Mouse (Mus musculus) neural tube, embryonic 10.5 days (tissue): ENCODE results near the gene Paqr8.
A peak's percentile ranks its signal among the peaks of the same experiment; 100 is the strongest.

Source experiments
- DNase-seq: peaks from one replicate; pipeline ENCODE4 v3.0.0-alpha.2; 2017; ENCODE audit warnings: low spot score; ENCODE audit errors: extremely low spot score

The Paqr8 gene

DNA sequence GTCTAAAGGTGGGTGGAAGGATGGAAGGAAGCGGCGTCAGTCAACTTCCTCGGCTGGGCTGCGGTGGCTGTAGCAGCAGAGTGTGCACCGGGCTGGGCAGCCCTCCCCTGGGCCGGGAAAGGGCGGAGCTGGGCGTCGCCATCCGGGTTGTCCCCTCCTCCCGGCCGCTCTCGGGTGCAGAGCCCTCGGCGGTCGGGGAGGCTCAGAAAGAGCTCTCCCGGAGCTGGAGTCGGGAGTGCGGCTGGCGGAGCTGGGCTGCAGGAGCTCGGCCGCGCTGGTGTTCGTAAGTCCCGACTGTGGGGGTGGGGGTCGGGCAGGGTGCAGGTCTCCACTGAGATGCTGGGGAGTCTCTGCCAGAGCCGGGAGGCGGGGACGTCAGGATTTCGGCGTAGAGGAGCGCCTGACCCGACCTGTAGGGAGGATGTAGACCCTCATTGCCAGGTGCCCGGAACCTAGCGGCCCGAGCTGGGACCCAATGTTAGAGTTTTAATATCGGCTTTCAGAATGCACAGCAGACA, at the start of gene Paqr8:
Gene Paqr8, plus strand, starts transcription at position 203 of the 518 bp plus-strand sequence.
- DNase-seq: peak; percentile 82

GRCm38 (mm10) chr1:20856924-20857902, 33.2 kb upstream of the Paqr8 start:
- DNase-seq: no peak

DNA sequence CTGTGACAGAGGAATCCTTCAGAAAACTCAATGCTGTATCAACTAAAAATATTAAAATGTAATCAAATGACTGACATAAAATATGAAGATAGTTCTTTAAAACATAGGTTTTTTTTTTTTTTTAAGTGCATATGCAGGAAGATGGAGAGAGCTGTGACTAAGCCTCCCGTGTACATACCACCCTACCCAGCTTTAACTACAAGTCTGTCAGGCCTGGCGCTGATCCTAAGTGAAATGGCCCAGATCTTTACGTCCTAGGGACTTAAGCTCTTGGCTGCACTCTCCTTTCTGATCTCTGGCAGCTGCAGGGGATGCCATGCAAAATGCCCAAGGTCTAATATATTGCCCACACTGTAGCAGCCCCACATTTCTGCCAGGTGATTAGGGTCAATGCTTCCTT, 29.6 kb upstream of the Paqr8 start:
- DNase-seq: no peak

- no peak for DNase-seq
These were observed 28.5 kb upstream of the Paqr8 start for GRCm38 (mm10) chr1:20861865-20862264.

DNA sequence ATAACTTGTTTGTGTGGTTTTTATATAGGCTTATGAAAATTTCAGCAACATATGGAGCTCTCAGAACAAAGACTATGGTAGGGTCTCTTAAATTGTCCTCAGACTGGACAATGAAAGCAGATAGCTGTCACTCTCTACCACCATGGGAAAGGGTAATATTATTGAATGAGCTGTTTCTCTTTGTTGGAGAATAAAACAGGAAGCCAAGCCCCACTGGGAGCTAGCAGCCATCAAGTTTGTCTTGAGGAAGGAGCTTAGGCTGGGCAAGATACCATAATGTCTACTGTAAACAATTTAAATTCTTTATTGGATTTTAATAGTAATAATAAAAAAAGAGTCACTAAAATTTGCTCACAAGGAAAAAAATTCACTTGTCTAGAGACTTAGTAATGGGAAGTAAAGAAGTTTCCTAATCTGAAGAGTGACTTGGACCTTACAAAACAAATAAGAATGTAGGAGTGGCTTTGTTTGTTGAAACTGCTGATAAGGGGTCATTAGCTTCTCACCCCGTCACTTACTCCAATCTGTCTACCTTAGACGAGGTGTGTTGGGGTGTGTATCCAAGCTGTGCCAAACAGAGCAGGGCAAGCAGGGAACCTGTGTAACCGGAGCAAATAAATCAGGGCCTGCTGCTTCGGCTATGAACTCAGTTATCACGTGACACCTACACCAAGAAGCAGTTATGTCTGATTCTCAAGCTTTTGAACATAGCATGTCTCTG, 26.8 kb upstream of the Paqr8 start:
- no peak for DNase-seq

GRCm38 (mm10) chr1:20867241-20867902, 23.0 kb upstream of the Paqr8 start:
- DNase-seq: peak; percentile 34

DNA sequence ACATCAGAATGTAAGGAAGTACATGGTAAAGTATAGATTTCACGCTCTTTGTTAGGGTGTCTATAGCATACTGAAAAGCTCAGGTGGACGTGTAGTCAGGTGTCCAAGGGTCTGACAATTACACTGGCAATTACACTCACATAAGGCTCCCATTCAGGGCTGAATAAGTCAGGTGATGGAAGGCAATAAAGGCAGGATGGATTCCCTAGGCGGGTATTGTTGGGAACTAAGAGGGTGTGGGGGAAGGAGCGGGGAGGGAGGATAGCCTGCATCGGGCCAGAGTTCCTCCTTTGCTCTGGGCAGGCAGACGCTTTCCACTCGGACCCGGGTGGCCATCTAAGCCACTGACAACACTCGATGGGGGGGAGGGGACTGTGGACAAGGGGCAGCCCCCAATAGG, 22.4 kb upstream of the Paqr8 start:
- DNase-seq: peak; percentile 17

GRCm38 (mm10) chr1:20870887-20871286, 19.5 kb upstream of the Paqr8 start:
- no peak for DNase-seq

DNA sequence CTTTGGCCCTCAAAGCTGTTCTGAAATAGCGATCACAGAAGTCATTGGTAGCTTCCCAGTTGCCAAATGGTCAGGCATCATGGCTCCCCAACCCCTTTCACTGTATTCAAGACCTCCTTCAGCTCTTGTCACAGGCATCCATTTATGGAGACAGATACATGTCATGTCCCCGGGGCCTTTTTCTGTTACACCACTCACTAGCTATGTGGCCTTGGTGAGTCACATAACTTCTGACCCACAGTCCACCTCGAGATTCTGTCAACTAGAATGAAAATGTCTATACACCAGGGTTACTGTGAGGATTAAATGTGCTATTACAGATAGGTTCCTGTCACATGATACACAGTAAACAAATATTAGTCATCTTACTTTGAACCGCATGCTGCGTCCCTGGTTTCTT, 17.9 kb upstream of the Paqr8 start:
- no peak for DNase-seq

DNA sequence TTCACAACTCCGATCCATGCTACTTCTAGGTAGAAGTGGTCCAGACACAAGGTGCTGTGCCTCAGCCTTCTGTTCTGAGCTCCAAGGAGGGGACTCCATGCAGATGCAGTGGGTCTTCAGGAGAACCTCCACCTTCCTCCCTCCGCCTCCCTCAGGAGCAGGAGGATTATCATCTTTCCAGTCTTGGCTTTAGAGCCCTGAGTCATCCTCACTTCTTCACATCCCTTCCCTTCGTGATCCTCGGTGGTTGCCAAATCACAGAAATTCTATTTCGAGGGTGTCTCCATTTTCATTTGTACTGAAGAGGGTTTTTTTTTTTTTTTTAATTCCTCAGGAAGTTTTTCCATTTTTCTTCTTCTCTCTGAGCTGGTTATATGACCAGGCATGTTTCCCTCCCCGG, 16.3 kb upstream of the Paqr8 start:
- DNase-seq: no peak

- DNase-seq: no peak
These were observed 13.1 kb upstream of the Paqr8 start for GRCm38 (mm10) chr1:20877355-20877754.

DNA sequence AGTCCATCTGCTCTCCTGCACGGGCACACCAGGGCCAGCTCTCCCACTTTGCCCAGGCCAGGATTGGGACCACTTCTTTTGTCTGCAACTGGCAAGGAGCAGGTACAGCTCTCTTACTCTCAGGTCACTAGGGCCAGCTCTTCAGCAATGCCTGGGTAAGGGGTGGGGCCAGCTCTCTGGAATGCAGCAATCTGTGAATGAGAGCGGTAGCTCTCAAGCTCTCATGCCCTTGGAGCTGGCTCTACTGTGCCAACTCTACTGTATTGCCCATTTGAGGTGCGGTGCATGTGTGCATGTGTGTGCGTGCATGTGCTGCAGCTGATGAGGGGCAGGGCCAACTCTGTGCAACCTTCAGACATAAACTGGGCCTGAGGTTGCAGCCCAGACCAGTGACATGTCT, 11.0 kb upstream of the Paqr8 start:
- no peak for DNase-seq

DNA sequence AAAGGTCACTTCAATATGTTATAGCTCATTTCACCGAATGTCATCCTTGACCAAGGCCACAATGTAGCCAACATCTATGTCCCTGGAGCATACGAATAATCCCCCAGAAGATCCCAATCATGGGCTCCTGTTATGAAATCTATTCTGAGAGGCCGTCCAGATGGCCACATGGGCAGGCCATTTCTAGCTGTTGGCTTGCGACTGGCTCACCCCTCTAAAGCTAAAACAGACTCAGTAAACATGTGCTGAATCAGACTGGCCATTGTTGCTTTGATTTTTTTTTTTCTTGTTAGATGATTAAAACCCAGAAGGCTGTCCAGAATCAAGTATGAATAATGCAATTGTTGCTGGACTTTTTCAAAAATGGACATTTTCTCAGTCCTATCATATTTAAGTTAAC, 7.3 kb upstream of the Paqr8 start:
- no peak for DNase-seq

- no peak for DNase-seq
These were observed 566 bp upstream of the Paqr8 start for GRCm38 (mm10) chr1:20889677-20890403.

GRCm38 (mm10) chr1:20890941-20891399, 564 bp downstream of the Paqr8 start:
- DNase-seq: peak; percentile 73

DNA sequence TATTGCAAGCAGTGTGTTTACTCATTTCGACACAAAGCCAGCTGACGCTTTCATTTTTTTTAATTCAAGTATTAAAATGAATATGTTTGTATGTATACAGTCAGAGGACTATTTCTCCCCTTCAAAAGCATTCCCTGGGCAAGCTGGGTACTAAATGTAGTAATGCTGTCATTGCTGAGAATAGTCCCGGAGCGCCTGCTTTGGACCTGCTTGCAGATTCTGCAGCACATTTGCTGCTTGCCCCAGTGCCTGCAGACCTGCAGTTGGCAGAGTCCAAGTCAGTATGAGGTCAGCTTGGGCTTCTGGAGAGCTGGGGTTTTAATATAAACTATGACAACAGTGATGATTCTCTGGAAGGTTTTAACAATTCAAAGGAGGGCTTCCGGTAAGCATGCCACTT, 2.7 kb downstream of the Paqr8 start:
- no peak for DNase-seq

DNA sequence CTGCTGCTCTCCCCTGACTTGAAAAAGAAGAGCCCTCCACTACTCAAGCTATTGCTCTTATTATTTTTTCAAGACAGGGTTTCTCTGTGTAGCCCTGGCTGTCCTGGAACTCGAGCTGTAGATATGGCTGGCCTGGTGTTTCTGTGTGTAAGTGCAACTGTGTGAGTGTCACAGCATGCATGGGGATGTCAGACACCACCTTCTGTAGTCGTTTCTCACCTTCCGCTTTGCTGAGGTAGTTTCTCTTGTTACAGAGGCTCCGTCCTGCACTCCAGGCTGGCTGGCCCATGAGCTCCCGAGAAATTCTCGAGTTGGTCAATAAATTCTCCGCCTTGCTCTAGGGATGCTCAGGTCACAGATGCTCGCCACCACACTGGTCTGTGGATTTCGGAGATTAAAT, 8.0 kb downstream of the Paqr8 start:
- DNase-seq: no peak

DNA sequence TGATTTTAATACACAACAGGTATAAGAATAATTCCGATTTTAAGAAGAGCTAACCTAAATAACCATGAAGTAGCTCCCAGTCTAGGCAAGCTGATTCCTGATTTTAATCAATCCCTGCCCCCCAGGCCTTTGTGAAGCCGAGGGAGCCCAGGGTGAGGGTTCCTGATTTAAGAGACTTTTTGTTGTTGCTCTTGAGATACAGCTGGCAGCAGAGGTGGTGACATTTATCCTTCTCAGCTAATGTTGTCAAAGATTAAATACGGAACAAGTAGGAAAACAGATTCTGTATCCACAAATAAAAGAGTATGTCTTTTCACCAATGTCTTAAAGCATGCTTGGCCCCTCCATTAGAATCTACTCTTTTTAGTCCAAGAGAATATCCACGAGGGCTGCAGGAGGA, 9.9 kb downstream of the Paqr8 start:
- no peak for DNase-seq

DNA sequence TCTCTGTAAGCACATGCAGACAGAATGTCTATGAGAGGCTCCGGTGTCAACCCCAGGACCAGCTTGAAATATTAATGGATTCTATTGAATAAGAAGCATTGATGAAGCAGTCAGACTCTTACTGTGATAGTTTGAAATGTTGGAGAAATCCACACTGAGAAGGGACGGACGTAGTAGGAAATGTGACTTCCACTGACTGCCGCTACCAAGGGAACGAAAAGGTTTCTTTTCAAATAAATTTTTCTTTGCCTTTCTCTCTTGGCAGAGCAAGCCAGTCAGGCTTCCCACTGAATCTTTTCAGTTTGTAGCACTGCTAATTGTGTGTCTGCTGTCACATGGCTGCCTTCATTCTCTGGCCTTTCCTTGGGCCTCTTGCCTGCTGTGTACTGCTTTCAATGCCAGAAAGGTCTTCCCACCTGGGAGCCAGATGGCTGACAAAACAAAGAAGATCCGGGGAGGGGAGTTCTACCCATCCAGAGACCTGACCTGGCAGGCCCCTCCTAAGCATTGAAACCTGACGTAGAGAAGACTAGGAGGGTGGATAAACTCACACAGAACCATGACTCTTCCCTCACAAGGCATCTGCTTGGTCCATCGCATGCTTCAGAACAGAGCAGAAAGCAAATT, 15.2 kb downstream of the Paqr8 start:
- DNase-seq: no peak

GRCm38 (mm10) chr1:20906128-20906515, 15.7 kb downstream of the Paqr8 start:
- no peak for DNase-seq

DNA sequence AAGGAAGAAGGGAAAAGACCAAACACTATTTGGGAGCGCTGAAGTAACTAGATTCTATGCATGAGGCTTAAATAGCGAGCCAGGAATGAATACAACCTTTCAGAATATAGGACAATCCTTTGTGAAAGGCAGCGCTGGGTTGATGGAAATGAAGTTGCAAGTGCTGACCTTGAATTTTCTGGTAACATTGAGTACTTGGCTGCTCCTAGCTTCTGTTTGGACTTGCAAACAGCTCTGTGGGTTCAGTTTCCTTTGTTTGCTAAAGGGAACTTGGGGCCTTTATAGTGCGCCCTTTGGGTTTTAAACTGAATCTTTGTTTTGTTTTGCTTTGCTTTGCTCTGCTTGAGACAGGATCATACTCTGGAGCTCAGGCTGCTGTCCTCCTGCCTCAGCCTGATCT, 18.1 kb downstream of the Paqr8 start:
- no peak for DNase-seq
